Mouse (Mus musculus) spleen, adult 12 weeks (tissue): ENCODE measurements around the gene Myl7.
"Not testable (repeated sequence)": the region's sequence is repeated elsewhere in the genome, so short reads cannot be mapped to it uniquely, and the experiment has no call there.

Experiments
- DNase-seq: peaks from one replicate; pipeline ENCODE4 v3.0.0; 2022; ENCODE audit warnings: low spot score

Myl7 gene

DNA sequence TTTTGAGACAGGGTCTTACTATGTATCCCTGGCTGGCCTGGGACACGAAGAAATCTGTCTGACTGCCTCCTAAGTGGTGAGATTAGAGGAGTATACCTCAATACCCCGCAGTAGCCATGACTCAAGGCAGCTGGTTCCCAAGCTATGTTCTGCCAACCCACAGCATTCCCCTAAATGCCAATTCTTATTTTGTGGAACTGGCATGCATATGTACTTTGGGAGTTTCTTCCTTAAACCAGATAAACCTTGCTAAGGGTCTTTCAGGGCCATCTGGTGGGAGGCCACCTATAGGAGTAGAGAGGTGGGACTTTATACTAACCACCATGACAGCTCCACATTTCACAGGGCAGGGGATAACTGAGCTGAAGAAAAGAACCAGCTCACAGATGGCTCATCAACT, 5.3 kb upstream of the Myl7 start:
- DNase-seq = no peak

- no peak for DNase-seq
Measured at GRCm38 (mm10) chr11:5902390-5902789, 3.8 kb upstream of the Myl7 start.

DNA sequence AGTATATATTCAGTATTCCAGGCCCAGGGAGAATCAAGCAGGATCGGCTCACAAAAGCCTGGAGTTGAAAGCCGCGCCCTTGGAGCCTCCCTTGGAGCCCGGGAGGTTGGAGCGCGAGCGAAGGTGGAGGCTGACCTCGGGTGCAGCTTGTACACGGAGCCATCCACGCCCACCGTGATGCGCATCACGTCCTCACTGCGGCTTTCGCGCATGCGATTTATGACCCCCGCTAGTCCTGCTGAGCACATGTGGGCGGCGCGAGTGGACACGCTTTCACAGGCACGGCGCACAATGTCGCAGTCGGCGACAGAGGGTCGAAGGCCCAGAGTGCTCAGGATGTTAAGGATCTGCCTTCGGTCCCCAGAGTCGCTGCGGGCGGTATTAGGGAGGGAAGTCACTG, 3.4 kb upstream of the Myl7 start:
- DNase-seq = no peak

- no peak for DNase-seq
Measured at GRCm38 (mm10) chr11:5901320-5901719, 2.7 kb upstream of the Myl7 start.

DNA sequence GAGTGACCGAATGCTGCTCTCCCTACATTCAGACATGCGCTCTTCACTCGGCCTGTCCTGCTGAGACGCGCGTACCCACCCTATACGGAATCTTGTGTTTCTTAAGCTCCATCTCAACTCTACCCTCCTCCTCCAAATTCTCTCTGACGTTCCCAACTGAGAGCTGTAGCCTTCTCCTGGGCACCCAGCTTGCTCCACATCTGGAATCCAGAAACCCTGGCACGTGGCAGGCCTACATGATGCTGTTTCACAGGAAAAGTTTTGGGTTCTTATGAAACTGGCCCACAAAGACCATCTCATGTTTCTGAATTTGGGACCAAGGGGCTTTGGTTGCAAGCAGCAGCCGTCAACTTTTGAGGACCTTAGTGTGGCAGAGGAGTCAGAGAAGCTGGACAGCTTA, 704 bp upstream of the Myl7 start:
- no peak for DNase-seq

DNA sequence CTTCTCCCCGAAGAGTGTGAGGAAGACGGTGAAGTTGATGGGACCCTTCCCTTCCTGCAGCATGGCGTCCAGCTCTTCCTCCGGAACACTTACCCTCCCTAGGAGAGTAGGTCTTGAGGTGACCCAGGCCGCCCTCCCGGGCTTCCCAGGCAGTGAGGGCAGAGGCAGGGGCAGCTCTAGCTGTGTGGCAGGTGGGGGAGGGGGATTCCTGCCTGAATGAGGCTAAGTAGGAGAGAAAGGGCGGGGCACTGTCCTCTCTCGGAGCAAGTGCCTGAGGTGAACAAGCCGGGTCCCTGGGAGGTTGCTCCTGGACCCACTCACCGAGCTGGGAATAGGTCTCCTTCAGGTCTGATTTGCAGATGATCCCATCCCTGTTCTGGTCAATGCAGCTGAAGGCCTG, 743 bp downstream of the Myl7 start:
- no peak for DNase-seq

- DNase-seq = no peak
Measured at GRCm38 (mm10) chr11:5897230-5897629, 1.4 kb downstream of the Myl7 start.

GRCm38 (mm10) chr11:5893807-5894206, 4.8 kb downstream of the Myl7 start:
- no peak for DNase-seq

DNA sequence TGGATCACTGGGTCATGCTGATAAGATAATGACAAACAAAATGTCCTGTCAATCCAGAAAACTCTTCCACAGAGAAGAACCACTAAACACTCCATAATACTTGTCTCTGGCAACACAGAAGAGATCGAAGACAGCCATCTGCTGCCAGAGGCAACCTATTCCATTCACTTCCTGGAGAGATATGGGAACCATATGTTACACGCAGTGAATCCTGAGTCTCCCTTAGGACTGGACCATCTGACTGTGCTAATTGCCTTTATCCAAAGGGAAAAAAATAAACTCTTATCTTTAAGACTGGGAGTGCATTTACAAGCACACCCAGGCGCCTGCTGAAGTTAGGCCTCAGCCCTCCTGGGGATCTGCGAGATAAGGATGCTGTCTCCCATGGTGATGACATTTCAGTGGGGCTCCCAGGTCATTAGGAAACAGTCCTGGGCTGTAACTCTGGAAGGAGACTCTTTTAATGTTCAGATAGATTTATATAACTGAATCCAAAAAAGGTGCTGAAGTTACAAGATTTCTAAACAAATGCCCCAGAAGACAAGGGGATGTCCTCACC, 5.7 kb downstream of the Myl7 start:
- DNase-seq = no peak

DNA sequence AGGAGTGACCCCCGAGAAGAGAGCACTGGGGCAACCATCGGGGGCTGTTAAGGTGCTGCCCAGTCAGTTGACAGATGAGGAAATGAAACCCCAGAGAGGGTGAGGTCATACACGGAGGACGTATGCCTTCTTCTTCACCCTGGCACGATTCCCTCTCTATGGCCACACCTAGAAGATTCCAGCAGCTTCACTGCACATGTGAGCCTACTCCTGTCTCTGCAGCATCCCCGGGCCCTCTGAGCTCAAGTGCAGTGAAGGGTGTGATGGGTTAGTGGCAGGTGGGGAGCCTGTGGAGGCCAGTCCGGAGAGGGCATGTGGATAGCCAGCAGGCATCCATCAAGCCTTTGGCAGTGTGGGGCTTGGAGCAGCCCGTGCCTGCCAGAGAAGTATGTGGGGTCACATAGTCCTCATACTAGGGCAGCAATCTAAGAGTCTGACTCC, 6.4 kb downstream of the Myl7 start:
- no peak for DNase-seq

DNA sequence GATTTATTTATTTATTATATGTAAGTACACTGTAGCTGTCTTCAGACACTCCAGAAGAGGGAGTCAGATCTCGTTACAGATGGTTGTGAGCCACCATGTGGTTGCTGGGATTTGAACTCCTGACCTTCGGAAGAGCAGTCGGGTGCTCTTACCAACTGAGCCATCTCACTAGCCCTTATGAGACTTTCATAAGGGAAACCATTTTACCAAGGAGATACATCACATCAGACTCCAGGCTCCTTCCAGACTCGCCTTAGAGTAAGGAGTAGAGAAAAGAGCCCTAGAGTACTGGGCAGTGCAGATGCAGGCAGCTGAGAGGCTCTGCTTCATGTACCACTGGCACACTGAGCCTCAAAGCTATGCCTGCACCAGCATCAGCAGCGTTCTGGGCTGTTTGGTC, 10.0 kb downstream of the Myl7 start:
- not testable (repeated sequence) for DNase-seq

DNA sequence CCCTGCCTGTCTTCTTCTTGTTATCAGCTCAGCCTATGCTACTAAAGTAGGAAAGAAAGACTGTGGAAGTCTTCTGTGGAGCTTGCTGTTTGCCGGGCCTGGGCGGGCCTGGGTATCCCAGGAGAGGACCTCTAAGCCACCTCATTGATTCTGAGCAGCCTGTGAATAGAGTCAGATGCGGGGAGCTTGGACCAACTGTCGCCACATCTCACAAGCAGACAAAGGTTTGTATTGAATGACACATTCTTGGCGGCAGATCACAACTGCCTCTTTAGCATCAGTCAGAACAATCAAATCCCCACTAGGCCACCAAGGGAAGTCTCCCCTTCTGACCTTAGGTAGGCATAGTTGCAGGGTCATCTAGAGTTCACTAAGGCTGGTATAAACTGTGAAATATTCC, 11.3 kb downstream of the Myl7 start:
- no peak for DNase-seq

- no peak for DNase-seq
Measured at GRCm38 (mm10) chr11:5886187-5886586, 12.4 kb downstream of the Myl7 start.

DNA sequence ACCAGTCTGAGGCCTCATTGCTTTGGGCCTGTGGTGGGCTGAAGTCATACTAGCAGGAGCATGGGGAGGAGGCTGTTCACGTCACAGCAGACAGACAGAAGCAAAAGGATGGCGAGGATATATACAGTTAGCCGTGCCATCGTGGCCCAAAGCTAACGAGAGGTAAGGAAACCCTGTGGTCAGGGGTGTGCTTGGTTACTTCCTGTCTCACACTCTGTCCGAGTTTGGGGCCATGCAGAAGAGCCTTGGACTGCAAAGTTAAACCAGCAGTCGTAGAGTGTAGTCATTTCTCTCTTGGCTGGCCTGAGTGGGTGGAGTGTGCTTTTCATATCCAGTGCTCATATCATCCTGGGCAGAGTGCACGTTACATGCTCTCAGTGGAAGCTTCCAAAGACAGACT, 16.1 kb downstream of the Myl7 start:
- DNase-seq = no peak

- peak; percentile 49 for DNase-seq
Measured at GRCm38 (mm10) chr11:5879905-5880304, 18.7 kb downstream of the Myl7 start.

- no peak for DNase-seq
Measured at GRCm38 (mm10) chr11:5878661-5879060, 19.9 kb downstream of the Myl7 start.

DNA sequence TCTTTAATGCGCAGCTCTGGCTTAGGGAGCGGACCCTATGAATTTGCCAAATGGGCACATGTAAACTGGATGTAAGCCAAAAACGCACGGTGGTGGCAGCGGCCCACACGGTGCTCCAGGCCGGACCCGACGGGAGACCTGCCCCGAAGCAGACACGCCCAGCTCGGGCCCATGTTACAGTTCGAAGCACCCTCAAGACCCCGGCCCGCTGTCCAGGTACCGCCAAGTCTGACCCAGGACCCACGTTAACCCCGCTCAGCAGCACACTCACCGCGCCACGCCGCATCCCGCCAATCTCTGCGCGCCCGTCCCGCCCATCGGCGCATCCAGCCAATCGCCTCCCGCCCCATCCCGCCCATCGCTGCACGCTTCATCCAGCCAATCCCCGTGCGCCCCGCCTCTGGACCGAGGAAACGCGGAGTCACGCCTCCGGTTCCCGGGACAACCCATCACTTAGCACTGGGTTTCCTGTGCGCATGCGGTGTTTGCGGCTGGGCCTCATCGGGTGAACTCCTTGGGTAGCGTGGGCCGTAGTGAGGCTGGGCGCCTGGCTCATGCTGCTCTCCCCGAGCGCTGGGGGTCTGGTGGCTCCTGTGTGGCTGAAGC, 20.6 kb downstream of the Myl7 start, which contains the start of gene Pold2:
Gene Pold2 (minus strand): TSS at position 372 of the 606 bp plus-strand sequence.
- peak; percentile 93 for DNase-seq

- DNase-seq = no peak
Measured at GRCm38 (mm10) chr11:5877421-5877820, 21.2 kb downstream of the Myl7 start.

DNA sequence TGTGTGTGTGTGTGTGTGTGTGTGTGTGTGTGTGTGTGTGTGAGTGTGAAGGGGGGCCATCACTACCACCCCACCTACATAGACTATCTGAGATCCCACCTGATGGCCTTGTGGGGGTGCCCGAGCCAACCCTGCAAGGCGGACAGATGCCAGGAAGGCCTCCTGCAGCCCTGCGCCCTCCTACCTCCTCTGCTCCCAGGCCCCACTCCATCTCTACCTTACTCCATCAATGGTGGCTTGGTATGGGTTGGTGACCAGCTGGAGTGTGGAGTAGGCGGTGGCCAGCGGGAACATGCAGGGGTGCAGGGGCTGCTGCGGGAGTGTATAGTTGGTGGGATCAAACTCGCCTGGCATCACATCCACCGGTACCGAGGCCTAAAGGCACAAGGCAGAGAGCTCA, 25.4 kb downstream of the Myl7 start:
- DNase-seq = no peak

DNA sequence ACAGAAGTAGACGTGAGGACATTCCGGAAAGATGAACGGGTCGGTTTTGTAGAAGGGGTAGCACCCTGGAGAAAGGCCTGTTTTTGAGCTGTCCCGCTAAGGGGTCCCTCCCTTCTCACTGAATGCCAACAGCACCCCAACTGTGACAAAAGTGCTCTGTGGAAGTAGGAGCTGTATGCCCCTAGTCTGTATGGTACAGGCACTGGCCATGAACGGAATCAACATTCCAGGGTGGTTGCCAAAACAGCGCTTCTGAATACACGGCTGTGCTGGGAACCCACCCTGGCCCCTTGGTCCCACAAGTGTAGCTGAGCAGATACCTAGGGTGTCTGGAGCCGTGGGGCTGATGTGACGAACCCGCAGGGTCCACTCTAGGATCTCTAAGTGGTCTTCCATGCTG, 25.9 kb downstream of the Myl7 start:
- DNase-seq = no peak

DNA sequence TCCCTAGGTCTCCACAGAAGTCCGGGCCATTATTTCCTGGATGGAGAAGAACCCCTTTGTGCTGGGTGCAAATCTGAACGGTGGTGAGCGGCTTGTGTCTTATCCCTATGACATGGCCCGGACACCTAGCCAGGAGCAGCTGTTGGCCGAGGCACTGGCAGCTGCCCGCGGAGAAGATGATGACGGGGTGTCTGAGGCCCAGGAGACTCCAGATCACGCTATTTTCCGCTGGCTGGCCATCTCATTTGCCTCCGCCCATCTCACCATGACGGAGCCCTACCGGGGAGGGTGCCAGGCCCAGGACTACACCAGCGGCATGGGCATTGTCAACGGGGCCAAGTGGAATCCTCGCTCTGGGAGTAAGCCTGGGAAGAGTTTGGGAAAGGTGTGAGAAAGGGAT, 28.5 kb downstream of the Myl7 start:
- DNase-seq = no peak

- no peak for DNase-seq
Measured at GRCm38 (mm10) chr11:5869331-5869730, 29.3 kb downstream of the Myl7 start.

DNA sequence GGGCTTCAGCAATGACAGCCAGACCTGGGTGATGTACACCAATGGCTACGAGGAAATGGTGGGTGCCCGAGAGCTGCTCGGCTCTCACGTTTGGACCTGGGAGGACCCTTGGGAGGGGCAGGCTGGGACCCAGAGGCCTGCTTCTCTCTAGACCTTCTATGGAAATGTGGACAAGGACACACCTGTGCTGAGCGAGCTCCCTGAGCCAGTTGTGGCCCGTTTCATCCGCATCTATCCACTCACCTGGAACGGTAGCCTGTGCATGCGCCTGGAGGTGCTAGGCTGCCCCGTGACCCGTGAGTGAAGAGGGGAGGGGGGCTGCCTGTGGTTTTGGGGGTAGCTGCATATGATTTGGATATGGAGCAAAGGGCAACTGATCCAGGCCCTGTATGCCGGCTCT, 30.3 kb downstream of the Myl7 start:
- DNase-seq = no peak

DNA sequence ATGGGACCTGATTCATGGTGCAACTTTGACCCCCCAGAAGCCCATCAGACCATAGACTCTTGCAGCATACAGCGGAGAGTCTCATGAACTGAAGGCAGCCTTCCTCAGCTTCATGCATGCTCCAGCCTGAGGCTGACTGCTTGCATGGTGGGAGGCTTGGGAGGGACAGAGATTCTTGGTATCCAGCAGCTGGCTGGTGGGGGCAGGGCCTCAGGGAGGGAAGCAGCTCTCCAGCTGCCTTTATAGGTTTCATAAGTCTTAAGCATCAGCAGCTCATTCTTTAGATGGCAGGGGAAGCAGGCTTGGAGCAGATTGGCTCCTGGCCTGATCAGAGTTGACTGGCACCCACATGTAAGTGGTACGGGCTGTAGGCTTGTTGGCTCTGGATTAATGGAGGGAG, 31.4 kb downstream of the Myl7 start:
- DNase-seq = no peak
